Mouse (Mus musculus) heart, adult 2 months (tissue): Measurements from ENCODE around the gene Gbe1.

Source experiments
- CTCF ChIP-seq: fragments of 200-600 bp; IDR thresholded peaks from 2 replicates; pipeline ENCODE4 v1.8.1; 2022; ENCODE audit warnings: antibody characterized with exemption, mild to moderate bottlenecking, moderate library complexity
- EP300 ChIP-seq: fragments of 200-500 bp; IDR thresholded peaks from 2 replicates; pipeline ENCODE4 v1.6.1; 2011; ENCODE audit warnings: low read depth, low read length, control low read depth; ENCODE audit not compliant: insufficient read depth
- POLR2A ChIP-seq: fragments of 200-500 bp; IDR thresholded peaks from 2 replicates; pipeline ENCODE4 v1.6.1; 2011; ENCODE audit warnings: mild to moderate bottlenecking, low read depth, low read length, control low read depth; ENCODE audit not compliant: insufficient read depth

DNA sequence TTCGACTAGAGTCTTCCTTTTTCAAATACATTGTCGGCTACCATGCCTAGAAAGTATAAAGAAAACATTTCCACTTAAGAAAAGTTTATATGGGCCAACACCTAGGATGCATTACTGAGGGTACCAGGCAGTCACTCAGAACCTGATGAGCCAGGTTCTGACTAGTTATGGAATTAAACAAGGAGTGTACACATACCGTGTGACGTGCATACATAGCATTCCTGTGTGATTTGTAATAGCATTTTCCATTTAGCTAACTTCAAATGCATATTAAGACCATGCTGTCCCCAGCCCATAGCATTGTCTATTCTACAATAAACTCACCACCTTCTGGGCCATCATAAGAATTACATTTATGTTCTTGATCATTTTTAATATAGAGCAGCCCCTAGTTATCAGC lies 210.5 kb downstream of the Gbe1 start:
- TF ChIP-seq CTCF (no peak), POLR2A (no peak), EP300 (no peak)
